Mouse (Mus musculus) spleen, adult 18-20 months (tissue): ENCODE results near the gene Pitpnm3.
"Not testable (repeated sequence)": the region's sequence is repeated elsewhere in the genome, so short reads cannot be mapped to it uniquely, and the experiment has no call there.

ENCODE experiments used
- DNase-seq, 2 experiments: peaks; one replicate each; pipeline ENCODE4 v3.0.0; 2022; ENCODE audit warnings: mixed read lengths in 2 of 2

The Pitpnm3 gene

DNA sequence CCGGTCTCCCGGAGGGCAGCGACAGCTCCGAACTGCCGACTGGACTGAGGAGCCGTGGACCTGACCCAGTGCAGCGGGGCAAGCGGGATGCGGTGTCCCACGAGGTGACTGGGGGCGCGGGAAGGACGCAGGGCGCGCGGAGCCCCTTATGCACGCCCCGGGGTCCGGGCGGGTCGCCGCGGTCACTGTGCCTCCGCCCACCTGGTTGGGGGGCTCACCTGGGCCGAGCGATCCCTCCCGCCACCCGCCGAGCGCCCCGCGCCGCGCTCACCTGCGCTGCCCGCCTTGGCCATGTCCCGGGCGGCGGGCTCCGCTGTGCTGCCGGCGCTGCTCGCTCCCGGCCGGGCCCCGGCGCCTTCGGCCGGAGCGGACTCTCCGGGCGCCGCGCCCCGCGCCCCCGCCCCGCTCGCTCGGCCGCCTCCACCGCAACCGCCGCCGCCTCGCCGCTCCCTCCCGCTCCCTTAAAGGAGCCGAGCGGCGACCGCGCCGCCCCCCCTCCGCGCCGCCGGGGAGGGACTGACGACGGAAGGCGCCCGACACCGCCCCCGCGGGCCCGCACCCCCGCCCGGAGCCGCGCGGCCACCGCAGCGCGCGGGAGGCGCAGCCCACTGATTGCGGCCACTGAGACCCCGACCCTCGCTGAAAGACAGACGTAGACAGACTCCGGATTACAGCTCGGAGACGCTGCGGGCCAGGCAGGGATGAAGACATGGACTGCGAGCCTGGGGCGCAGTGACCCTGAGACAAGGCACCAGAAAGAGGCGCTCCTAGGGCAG lies at the start of gene Pitpnm3:
TSS of gene Pitpnm3 (minus strand) at position 396 of the 776 bp plus-strand sequence.
- DNase-seq, result no peak

- no peak for DNase-seq
Observed at GRCm38 (mm10) chr11:72184252-72184651, 48.7 kb upstream of the Pitpnm3 start.

- DNase-seq, result no peak
Observed at GRCm38 (mm10) chr11:72181136-72181535, 45.6 kb upstream of the Pitpnm3 start.

DNA sequence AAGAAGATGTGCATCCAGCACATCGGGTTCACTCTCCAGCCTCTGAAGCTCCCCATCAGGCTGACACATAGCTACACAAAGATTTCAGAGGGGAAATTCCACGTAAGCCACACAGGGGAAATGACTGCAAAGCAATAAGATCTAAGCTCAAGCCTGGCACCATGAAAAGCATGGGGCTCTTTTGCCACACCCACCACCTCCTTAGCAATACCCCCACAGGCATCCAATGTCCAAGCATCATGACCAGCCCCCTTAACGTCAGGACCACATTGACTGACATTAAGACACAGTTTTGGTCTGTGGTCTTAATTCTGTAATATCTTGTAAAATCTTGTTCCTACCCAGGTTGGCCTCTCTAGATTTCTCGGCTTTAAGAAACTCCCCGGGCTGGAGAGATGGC lies 45.0 kb upstream of the Pitpnm3 start:
- no peak for DNase-seq

DNA sequence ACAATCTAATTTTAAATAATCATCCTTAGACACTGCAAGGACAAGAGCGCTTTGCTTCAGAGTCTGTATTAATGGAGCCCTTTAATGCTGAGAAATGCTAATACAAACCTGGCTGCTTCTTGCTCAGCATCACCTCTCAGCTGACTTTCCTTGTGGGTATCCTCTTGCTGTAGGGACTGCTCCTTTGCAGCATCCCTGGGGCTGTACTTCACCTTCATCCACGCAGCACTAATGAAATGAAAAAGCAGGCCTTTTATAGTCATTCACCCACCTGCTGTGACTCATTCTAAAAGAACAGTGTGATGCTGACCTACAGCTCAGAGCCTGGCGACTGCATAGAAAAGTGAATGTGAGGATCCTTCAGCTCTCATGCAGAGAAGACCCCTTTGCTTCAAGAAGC lies 41.0 kb upstream of the Pitpnm3 start:
- DNase-seq, result no peak

- DNase-seq, result no peak
Observed at GRCm38 (mm10) chr11:72175966-72176365, 40.4 kb upstream of the Pitpnm3 start.

DNA sequence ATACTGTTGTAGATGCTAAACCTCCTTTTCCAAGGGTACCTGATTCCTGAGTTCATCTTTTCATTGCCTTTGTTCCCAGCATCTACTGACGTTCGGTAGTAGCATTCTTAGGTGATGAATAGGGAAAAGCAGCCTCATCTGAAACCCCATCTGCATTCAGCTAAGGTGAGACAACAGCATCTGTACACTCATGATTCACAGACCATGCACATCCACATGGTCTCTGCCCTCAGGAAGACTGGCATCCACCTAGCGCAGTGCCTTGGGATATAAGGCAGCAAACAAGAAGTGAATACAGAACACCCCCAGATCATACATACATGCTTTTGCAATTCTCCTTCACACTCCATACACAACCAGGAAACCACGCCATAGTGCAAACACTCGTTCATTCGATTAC lies 39.1 kb upstream of the Pitpnm3 start:
- no peak for DNase-seq

DNA sequence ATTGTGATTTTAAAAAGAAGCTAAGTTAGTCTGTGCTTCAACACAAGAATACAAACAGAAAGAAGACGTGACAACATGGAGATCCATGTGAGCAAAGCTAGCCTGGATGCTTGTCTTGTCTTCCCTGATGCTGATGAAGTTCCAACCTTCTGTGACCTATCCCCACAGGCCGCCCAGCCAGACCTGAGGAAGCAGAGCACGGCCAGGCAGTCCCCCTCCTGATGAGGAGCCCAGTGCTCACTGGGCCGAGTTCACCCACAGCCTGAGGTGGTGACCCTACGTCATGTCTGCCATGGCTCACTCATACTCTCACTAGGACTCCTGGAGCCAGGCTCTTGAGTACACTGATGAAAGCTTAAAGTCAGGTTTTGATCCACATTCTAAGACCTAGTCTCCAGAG lies 37.9 kb upstream of the Pitpnm3 start:
- DNase-seq, result no peak

- not testable (repeated sequence) for DNase-seq
Observed at GRCm38 (mm10) chr11:72171906-72172305, 36.3 kb upstream of the Pitpnm3 start.

GRCm38 (mm10) chr11:72169871-72170270 lies 34.3 kb upstream of the Pitpnm3 start:
- DNase-seq, result no peak

- DNase-seq, result no peak
Observed at GRCm38 (mm10) chr11:72163198-72163597, 27.6 kb upstream of the Pitpnm3 start.

DNA sequence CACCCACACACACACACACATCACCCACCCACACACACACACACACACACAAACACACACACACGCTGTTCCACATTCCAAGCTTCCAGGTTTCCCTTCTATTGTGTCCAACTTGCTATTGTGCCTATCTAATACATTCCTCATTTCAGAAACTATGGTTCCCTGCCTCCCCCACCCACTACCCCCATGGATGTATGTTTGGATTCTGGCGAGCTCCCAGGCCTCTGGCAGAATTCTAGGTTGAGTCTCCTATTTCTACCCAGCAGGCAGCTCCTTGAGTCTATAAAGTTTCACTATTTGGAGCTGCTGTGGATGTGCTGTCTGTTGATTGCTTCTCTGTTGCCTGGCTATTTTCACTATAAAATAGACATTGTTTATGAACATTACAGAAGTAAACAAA lies 21.0 kb upstream of the Pitpnm3 start:
- no peak for DNase-seq

DNA sequence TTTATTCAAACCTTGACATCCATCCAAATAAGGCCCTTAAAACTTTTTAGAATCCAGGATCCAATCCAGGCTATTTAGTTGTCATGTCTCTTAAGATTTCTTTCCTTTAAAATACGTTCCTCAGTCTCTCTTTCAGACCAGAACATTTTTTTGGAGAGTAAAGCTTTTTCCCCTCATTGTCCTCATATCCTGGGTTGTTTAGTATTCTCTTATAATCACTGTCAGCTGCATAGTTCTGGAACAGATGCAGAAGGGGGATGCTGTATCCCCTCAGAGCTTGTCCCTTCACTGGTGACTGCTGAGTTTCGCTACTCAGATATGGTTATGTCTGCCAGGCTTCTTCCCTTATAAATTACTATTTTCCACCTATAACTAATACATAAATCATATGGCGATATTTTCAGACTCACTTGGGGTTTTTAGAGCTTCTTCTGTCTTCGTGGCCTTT lies 20.4 kb upstream of the Pitpnm3 start:
- DNase-seq, result no peak

DNA sequence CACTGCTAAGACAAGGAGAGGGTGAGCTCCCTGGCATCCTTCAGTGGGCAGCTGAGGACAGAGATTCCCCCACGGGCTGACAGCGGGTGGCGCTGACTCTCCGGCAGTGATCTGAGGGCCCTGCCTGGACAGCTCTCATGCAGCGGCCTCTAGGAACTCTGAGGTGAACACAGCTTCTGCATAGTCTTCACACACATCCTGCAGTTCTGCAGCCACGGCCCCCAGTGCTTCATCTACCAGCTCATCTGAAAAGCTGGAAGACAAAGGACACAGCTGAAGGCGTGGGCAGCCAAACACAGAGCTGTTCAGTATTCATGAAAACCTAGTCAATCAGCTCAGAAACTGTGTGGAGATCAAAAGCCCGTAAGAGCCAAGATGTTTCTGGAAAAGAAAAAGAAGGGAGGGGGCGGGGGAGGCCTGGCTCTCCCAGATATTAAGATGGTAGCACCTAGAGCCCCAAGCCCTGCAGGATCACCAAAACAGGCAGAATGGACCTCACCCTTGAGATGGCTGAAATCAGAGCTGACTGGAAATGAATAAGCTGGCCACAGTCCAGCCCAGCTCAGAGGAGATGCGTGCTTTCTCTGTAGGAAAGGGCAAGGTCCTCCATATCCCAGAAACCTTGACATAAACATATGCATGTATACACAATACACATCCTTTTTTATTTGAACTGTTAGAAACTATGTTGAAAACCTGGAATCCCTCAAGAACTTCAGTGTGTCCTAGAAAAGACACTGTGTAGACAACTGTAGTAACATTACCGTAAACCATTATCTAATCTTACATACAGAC lies 19.8 kb upstream of the Pitpnm3 start:
- no peak for DNase-seq

DNA sequence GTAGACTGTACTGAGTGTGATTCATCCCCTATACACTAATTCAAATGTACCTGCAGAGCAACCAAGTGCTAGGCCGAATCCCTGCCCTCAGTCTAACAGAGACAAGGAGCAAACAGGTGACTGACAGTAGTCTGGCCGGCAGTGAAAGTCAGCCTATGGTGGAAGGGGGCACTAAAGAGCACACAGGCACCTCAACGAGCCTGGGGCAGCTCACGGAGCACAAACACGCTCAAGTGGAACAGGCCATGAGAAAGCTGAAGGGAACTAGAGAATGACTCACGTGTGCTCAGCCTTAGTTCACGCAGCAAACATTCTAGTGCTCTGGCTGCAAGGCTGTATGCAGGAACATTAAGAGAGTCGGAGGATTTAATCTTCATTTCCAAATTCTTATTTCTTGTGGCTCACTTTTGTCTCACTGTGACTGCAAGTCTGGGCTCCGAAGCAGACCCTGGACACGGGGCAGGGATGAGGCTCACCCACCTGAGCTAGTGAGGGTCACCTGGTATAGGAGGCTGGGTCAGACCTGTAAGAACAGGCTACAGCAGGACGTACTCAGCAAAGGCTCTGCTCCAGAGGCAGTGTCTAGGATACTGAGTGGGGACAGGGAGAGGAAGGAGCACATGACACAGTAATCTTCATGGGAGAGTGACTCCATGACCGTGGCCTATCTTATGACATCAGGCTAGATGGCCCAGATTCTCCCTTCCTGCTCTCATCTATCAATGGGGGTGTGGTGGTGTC lies 17.7 kb upstream of the Pitpnm3 start:
- no peak for DNase-seq

DNA sequence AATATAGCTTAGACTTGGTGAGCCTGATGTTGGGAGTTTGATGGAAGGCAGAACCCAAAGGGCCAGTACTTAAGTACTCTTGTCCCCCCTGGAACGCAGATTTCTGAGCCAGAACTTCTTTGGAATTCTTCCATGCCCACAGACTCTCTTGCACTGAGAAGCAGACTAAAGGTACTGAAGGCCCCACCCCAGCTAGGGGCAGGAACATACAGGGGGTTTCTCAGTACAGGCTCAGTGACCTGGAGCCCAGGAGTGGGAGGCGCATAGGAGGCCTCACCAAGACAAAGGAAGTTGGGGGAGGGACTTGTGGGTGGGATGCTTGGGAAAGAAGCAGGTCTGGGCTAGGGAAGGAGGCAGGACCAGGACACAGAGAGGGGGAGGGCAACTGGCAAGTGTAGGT lies 15.5 kb upstream of the Pitpnm3 start:
- no peak for DNase-seq

DNA sequence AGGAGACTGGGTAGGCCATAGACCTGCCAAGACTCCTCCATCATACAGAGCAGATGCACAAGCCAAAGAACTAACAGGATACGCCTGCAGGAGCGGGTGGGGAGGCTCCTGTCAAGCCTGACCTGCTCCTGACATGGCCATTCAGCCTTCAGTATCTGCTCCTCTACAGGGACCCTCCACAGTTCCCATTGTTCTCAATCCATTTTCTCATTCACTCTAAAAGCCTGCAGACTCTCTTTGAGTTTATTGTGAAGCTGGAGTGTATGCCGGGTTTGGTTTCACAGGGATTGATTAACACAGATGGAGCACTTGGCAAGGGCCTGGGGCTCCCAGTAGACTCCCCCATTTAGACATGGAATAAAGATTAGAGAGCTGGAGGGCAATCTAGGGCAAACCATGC lies 12.3 kb upstream of the Pitpnm3 start:
- DNase-seq, result no peak

GRCm38 (mm10) chr11:72145877-72146248 lies 10.3 kb upstream of the Pitpnm3 start:
- DNase-seq, result no peak

- no peak for DNase-seq
Observed at GRCm38 (mm10) chr11:72145182-72145876, 9.8 kb upstream of the Pitpnm3 start.

- DNase-seq, result no peak
Observed at GRCm38 (mm10) chr11:72142889-72143288, 7.3 kb upstream of the Pitpnm3 start.

DNA sequence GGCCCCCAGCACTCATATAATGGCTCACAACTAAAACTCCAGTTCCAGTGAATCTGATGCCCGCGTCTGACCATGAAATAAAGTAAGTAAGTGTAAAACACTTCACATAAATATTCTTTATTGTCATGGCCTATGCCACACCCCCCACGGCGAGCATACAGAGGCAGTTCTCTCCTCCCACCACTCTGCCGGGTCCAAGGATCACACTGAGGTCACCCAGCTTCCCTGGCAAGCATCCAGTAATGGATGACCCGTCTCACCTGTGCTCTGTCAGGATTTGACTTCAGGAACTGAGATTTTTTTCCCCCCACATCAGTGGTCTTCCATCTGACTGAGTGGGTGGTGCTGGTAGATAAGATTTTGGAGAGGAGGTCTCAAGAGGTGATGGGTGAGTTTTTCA lies 4.6 kb upstream of the Pitpnm3 start:
- no peak for DNase-seq

DNA sequence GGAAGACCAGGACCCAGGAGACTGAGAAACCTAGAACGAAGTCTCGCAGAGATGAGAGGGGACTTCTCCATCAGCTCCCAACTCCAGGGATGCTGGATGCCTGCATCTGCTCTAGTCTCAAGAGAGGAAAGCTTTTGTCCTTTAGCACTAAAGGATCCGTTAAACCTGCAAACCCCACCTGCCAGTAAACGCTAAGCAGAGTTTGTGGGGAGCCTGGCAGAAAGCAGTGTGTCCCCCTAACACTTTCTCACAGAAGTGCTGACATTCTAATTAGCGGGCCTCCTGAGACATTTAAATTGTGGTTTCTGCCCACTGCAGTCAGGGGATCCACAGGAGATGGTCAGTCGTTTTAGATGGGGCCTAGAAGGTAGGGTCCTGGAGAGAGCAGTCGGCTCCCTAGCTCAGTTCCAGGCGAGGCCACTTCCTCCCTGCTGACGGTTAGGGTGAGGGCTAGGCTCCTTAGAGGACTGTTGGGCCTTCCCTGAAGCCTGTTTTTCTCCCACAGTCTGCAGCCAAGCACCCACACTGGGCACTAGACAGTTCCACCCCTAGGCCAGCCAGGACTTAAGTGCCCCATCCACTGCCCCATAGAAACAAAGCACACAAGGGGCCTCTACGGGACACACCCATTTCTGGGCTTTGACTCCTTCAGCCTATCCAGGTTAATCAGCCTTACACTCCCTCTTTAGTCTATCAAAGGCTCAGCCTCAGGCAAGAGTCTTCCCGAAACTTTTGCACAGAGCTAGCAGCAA lies 829 bp upstream of the Pitpnm3 start:
- no peak for DNase-seq
